Mouse (Mus musculus): ENCODE results near the gene Nf2. TPM values are rescaled to one million over a fixed set of nuclear protein-coding genes. Genes with fewer than 3 reads are reported as not detected.

Nf2 gene
- polyA plus RNA-seq, 1 experiment from 2014 or later = 16.7 TPM

DNA sequence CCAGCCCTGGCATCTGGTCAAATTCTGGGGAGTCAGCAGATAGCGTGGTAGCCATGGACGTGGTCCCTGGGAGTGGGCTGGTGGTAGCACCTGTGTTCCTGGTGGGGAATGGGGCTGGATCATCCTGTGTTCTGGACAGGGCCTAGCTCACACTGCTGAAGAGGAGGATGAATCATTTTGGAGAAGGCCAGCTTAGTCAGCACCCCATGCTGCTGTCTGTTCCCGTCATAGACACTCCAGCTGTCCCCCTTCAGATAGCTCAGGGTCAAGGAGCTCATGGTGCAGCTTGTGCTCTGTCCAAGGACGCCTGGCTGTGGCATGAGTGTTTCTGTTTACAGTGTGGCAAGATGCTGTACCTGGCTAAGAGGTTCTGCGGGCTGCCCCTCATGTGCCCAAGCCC is 130.8 kb downstream of the Nf2 start:
- no peak overlapping the region for H3K4me3 ChIP-seq (replicated peaks)
- 0 out of 2 replicates have a peak, but pooled peaks cover 3% of the 10 kb centered on the region for H3K36me3 ChIP-seq
- DNase-seq (no peak), ATAC-seq (ENCODE audit: low read depth) (no peak)
- H3K27ac ChIP-seq = no peak overlapping the region
- no peak overlapping the region for H3K4me2 ChIP-seq
- 72% methylated on average over 5 of the region's 5 CpGs for WGBS (ENCODE audit: insufficient replicate concordance)
- no peaks in the 10 kb centered on the region for H3K27me3 ChIP-seq
- peaks cover 9% of the 10 kb centered on the region; the same call in 1 of the 2 replicates for H3K4me1 ChIP-seq (replicated peaks)
- H3K9ac ChIP-seq = 0 out of 2 replicates have a peak overlapping the region, but pooled peaks have one; percentile 5
- no peaks in the 10 kb centered on the region for H3K9me3 ChIP-seq (replicated peaks)

DNA sequence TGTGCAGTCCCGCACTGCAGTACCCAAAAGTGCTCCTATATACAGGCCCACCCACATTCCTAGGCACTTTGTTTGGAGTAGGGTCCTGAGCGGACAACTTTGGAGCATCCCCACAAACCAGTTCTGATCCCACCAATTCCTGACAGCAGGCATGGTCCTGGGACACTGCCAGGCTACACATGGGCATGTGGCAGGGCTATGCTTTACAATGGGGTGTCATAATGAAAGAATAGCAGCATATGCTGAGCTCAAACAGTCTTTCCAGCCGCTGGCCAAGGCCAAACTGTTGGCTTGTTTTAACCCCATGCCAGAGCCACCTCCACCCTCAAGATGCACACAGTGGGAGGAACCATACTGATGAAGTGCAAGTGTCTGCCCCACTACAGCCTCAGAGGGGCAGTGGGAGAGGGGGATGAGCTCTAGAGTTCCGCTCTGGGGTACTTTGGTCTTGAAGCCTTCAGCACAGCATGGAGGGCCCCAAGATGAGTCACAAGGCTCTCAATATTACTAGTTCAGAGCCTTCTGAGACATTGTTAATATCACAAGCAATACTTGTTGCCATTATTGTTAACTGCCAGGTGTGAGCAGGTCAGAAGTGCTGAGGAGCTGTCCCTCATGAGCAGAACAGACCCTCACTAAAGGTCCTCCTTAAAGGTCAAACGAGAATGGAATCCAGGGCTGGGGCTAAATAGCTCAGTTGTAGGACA is 132.7 kb downstream of the Nf2 start:
- Histone ChIP-seq H3K27me3 (no peaks in the 10 kb centered on the region), H3K4me2 (no peak overlapping the region), H3K9ac (no peak overlapping the region), H3K27ac (no peak overlapping the region), H3K4me3 (replicated peaks) (no peak overlapping the region), H3K9me3 (replicated peaks) (no peaks in the 10 kb centered on the region), H3K4me1 (replicated peaks) (peaks cover 9% of the 10 kb centered on the region; the same call in 1 of the 2 replicates), H3K36me3 (no peaks in the 10 kb centered on the region)
- WGBS (ENCODE audit: insufficient replicate concordance) = 73% methylated on average over 5 of the region's 5 CpGs
- no peak for DNase-seq
- ATAC-seq (ENCODE audit: low read depth) = no peak

Small RNA genes lying within 50 kb of the gene (microRNA-seq; reads per million reads assigned to microRNA genes)
- not detected for gene Mir6918

Other genes with a start within 250 kb of the Nf2 start
- gene Gm11032, start 229.5 kb downstream of the Nf2 start, polyA plus RNA-seq (2015; fragmentation: Nextera tagmentation; extraction: Ambion mirVana) = not detected in 2 replicates
- 18.9 and 23.9 TPM in 2 replicates for gene Ascc2, start 211.8 kb downstream of the Nf2 start, polyA plus RNA-seq (2015; fragmentation: Nextera tagmentation; extraction: Ambion mirVana)
- 687 and 723 TPM in 2 replicates for gene Uqcr10, start 145.2 kb downstream of the Nf2 start, polyA plus RNA-seq (2015; fragmentation: Nextera tagmentation; extraction: Ambion mirVana)
- gene Zmat5, start 144.9 kb downstream of the Nf2 start, polyA plus RNA-seq (2015; fragmentation: Nextera tagmentation; extraction: Ambion mirVana) = 30.2 and 31.0 TPM in 2 replicates
- 0.06 TPM in 1 of 2 replicates, not detected in the other for gene Cabp7, start 102.8 kb downstream of the Nf2 start, polyA plus RNA-seq (2015; fragmentation: Nextera tagmentation; extraction: Ambion mirVana)
- 74.2 and 81.4 TPM in 2 replicates for gene Nipsnap1, start 24.4 kb upstream of the Nf2 start, polyA plus RNA-seq (2015; fragmentation: Nextera tagmentation; extraction: Ambion mirVana)
- gene Thoc5, start 45.8 kb upstream of the Nf2 start, polyA plus RNA-seq (2015; fragmentation: Nextera tagmentation; extraction: Ambion mirVana) = 21.7 and 25.9 TPM in 2 replicates
- gene Nefh, start 98.5 kb upstream of the Nf2 start, polyA plus RNA-seq (2015; fragmentation: Nextera tagmentation; extraction: Ambion mirVana) = 0.27 and 0.34 TPM in 2 replicates
- gene Ap1b1, start 137.3 kb upstream of the Nf2 start, polyA plus RNA-seq (2015; fragmentation: Nextera tagmentation; extraction: Ambion mirVana) = 77.1 and 95.0 TPM in 2 replicates
- 0.42 and 0.50 TPM in 2 replicates for gene Rasl10a, start 208.6 kb upstream of the Nf2 start, polyA plus RNA-seq (2015; fragmentation: Nextera tagmentation; extraction: Ambion mirVana)
- gene Gas2l1, start 215.8 kb upstream of the Nf2 start, polyA plus RNA-seq (2015; fragmentation: Nextera tagmentation; extraction: Ambion mirVana) = 14.3 and 15.1 TPM in 2 replicates
- gene Rhbdd3, start 249.4 kb upstream of the Nf2 start, polyA plus RNA-seq (2015; fragmentation: Nextera tagmentation; extraction: Ambion mirVana) = 11.8 and 14.3 TPM in 2 replicates
- gene Ewsr1, start 249.7 kb upstream of the Nf2 start, polyA plus RNA-seq (2015; fragmentation: Nextera tagmentation; extraction: Ambion mirVana) = 312 and 331 TPM in 2 replicates